Mouse (Mus musculus) embryonic facial prominence, embryonic 15.5 days (tissue): Measurements from ENCODE around the gene Cldn16. TPM values are rescaled to one million over a fixed set of nuclear protein-coding genes. Genes with fewer than 3 reads are reported as not detected.

Experiments used
- ATAC-seq: fragments of 200-750 bp; cut with Nextera tagmentation; 2 replicates; pipeline ENCODE4 v1.8.0; 2017; ENCODE audit warnings: low read depth, moderate TSS enrichment; ENCODE audit not compliant: insufficient number of reproducible peaks, low FRiP score, low TSS enrichment
- H3K27ac ChIP-seq: fragments of 300-500 bp; sonication (generic); replicated peaks from 2 replicates; pipeline ENCODE4 v1.5.1; 2015; ENCODE audit warnings: mild to moderate bottlenecking, inconsistent platforms
- H3K27me3 ChIP-seq: fragments of 300-500 bp; sonication (generic); 2 replicates; pipeline ENCODE4 v1.6.1; 2015; ENCODE audit warnings: inconsistent platforms
- H3K36me3 ChIP-seq: fragments of 300-500 bp; sonication (generic); 2 replicates; pipeline ENCODE4 v1.6.1; 2015; ENCODE audit warnings: mild to moderate bottlenecking, inconsistent platforms
- H3K4me1 ChIP-seq: fragments of 300-500 bp; sonication (generic); 2 replicates; pipeline ENCODE4 v1.6.1; 2015; ENCODE audit warnings: inconsistent platforms
- H3K4me2 ChIP-seq: fragments of 300-500 bp; sonication (generic); replicated peaks from 2 replicates; pipeline ENCODE4 v1.6.1; 2015; ENCODE audit warnings: mild to moderate bottlenecking, inconsistent platforms
- H3K4me3 ChIP-seq: fragments of 300-500 bp; sonication (generic); replicated peaks from 2 replicates; pipeline ENCODE4 v1.5.1; 2015; ENCODE audit warnings: mild to moderate bottlenecking, inconsistent platforms
- H3K9ac ChIP-seq: fragments of 300-500 bp; sonication (generic); 2 replicates; pipeline ENCODE4 v1.6.1; 2015; ENCODE audit warnings: inconsistent platforms
- H3K9me3 ChIP-seq: fragments of 300-500 bp; sonication (generic); replicated peaks from 2 replicates; pipeline ENCODE4 v1.6.1; 2016; ENCODE audit warnings: inconsistent platforms
- WGBS: fragments of 180-500 bp; shearing (Covaris S2); methylation state at CpG from one replicate; pipeline ENCODE4 v1.1.7; 2015; 5-methylcytosine and 5-hydroxymethylcytosine counted together
- polyA plus RNA-seq: library from polyadenylated mRNA; unstranded; fragments of >200 nt; fragmentation: Nextera tagmentation; extraction: Ambion mirVana; gene quantifications from 2 replicates; pipeline ENCODE4 v1.2.1, GENCODE M21; 2015

The Cldn16 gene
- polyA plus RNA-seq, result not detected in 2 replicates

DNA sequence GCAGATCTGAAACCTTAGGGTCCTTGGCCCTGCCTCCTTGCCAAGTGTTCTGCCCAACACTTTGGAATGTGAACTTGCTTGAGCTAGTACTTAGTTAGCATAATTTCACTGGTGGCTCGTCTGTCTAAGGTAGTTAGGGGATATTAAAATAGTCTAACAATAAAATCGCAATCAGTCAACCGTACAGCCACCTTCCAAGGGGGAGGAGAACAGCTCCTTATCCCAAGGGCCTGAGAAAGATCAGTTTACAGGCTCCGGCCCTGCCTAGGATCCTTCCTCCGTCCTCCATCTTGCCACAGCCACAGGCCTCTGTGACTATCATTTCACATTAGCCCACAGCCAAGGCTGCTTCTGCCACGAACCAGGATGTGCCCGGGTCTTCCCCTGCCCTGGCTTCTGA, at the start of gene Cldn16:
TSS of gene Cldn16 (plus strand) at position 301 of the 400 bp plus-strand sequence.
- no peaks in the 10 kb centered on the region for H3K36me3 ChIP-seq
- no peaks in the 10 kb centered on the region for H3K27me3 ChIP-seq
- H3K4me2 ChIP-seq, result no peak within 1 kb of the TSS
- no peak for ATAC-seq
- no peak within 1 kb of the TSS for H3K4me3 ChIP-seq
- H3K27ac ChIP-seq, result no peak within 1 kb of the TSS
- no peaks in the 10 kb centered on the region for H3K4me1 ChIP-seq
- 65% methylated on average over 7 of the region's 7 CpGs for WGBS
- H3K9me3 ChIP-seq, result no peaks in the 10 kb centered on the region
- no peak within 1 kb of the TSS for H3K9ac ChIP-seq

GRCm38 (mm10) chr16:26418616-26419015, 44.3 kb upstream of the Cldn16 start:
- Histone ChIP-seq H3K4me3 (no peak overlapping the region), H3K4me1 (no peaks in the 10 kb centered on the region), H3K4me2 (no peak overlapping the region), H3K36me3 (no peaks in the 10 kb centered on the region), H3K9ac (no peak overlapping the region), H3K27me3 (no peaks in the 10 kb centered on the region), H3K9me3 (no peaks in the 10 kb centered on the region), H3K27ac (no peak overlapping the region)
- WGBS, result 52% methylated on average over 3 of the region's 3 CpGs
- ATAC-seq, result no peak

DNA sequence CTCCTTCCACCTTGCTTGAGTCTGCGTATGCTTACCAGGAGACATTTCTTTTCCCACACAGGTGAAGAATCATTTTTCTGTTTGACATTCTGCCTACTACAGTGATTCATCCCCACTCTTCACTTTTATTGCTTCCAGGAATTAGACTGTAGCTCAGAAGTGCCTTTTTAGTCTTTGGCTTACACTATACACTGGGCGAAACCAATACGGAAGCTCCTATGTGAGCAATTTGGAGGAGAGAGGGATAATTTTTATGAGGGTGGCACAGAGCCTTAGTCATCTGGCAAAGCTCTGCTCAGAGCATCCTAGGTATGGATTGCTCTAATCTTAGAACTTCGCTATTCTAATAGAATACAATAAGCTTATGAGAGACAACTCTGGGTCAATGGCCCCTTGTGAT, 40.9 kb upstream of the Cldn16 start:
- no peak for ATAC-seq
- no peaks in the 10 kb centered on the region for H3K4me1 ChIP-seq
- no peaks in the 10 kb centered on the region for H3K9me3 ChIP-seq
- no peak overlapping the region for H3K4me2 ChIP-seq
- no peak overlapping the region for H3K4me3 ChIP-seq
- H3K27me3 ChIP-seq, result no peaks in the 10 kb centered on the region
- H3K27ac ChIP-seq, result no peak overlapping the region
- WGBS, result 92% methylated on average over 4 of the region's 4 CpGs
- no peaks in the 10 kb centered on the region for H3K36me3 ChIP-seq
- no peak overlapping the region for H3K9ac ChIP-seq

DNA sequence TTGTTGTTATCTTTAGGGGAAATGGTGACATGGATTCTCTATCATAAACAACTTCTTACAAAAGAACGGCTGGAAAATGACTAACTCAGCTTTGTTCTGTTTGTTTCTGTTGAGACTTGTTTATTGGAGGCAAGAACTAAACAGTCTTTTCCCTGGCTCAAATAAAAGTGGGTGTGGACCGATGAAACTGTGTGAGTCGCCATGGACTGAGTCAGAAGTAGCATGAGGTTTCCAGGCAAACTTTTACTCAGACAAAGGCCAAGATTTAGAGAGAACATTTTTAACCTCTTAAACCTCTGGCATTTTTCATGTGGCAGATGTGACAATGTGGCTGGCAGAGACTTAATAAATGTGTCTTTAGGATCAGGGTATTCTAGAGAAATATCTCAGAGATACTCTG, 32.7 kb upstream of the Cldn16 start:
- no peaks in the 10 kb centered on the region for H3K4me1 ChIP-seq
- no peaks in the 10 kb centered on the region for H3K36me3 ChIP-seq
- no peak overlapping the region for H3K27ac ChIP-seq
- H3K4me2 ChIP-seq, result no peak overlapping the region
- WGBS, result 46% methylated on average over 3 of the region's 3 CpGs
- ATAC-seq, result no peak
- no peak overlapping the region for H3K4me3 ChIP-seq
- no peaks in the 10 kb centered on the region for H3K27me3 ChIP-seq
- no peaks in the 10 kb centered on the region for H3K9me3 ChIP-seq
- no peak overlapping the region for H3K9ac ChIP-seq

GRCm38 (mm10) chr16:26433486-26433885, 29.4 kb upstream of the Cldn16 start:
- ATAC-seq, result no peak
- Histone ChIP-seq H3K4me2 (no peak overlapping the region), H3K27ac (no peak overlapping the region), H3K36me3 (no peaks in the 10 kb centered on the region), H3K9ac (no peak overlapping the region), H3K27me3 (no peaks in the 10 kb centered on the region), H3K9me3 (no peaks in the 10 kb centered on the region), H3K4me1 (no peaks in the 10 kb centered on the region), H3K4me3 (no peak overlapping the region)
- 24% methylated on average over 2 of the region's 2 CpGs for WGBS

DNA sequence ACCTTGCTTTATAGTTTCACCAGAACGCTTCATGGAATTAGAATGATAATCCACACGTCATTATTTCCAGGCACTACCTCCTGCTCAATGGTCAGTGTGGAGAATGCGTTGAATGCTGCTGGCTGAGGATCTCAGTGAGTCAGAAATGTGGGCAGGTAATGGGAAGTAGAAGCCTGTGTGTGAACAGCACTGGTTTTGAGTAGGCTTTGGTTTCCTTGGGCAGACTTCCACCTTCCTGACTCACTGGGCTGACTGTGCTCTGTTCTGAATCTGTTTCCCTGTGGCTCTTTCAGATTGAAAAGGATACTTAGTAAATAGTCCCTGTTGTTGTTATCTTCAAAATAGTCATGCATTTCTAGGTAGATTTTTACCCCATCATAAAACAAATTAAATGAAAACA, 22.9 kb upstream of the Cldn16 start:
- ATAC-seq, result no peak
- no peak overlapping the region for H3K4me3 ChIP-seq
- H3K27me3 ChIP-seq, result no peaks in the 10 kb centered on the region
- H3K4me1 ChIP-seq, result no peaks in the 10 kb centered on the region
- no peak overlapping the region for H3K4me2 ChIP-seq
- H3K9me3 ChIP-seq, result no peaks in the 10 kb centered on the region
- no peak overlapping the region for H3K9ac ChIP-seq
- no peaks in the 10 kb centered on the region for H3K36me3 ChIP-seq
- no peak overlapping the region for H3K27ac ChIP-seq
- WGBS, result 85% methylated on average over 3 of the region's 3 CpGs

DNA sequence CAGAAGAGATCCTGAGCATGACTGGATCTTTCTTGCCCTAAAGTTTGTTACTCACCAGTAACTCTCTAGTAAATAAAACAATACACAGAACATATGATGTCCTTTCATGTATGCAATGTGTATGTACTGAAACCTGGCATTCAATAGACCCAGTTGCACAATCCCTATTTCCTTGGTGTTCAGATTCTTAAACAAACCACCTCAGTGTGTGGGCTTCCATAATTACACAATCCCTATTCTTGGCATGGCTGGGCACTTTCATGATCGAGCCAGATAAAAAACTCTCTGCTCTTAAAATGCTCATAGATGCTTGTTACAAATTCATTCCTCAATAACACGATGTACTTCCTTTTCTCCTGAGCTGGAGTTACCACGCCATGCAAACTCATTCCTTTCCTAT, 21.8 kb upstream of the Cldn16 start:
- Histone ChIP-seq H3K27me3 (no peaks in the 10 kb centered on the region), H3K4me1 (no peaks in the 10 kb centered on the region), H3K27ac (no peak overlapping the region), H3K4me3 (no peak overlapping the region), H3K9me3 (no peaks in the 10 kb centered on the region), H3K36me3 (no peaks in the 10 kb centered on the region), H3K9ac (no peak overlapping the region), H3K4me2 (no peak overlapping the region)
- ATAC-seq, result no peak
- 69% methylated on average over 3 of the region's 3 CpGs for WGBS

- Histone ChIP-seq H3K9me3 (no peaks in the 10 kb centered on the region), H3K4me1 (no peaks in the 10 kb centered on the region), H3K36me3 (no peaks in the 10 kb centered on the region), H3K4me2 (no peak overlapping the region), H3K27ac (no peak overlapping the region), H3K9ac (no peak overlapping the region), H3K27me3 (no peaks in the 10 kb centered on the region), H3K4me3 (no peak overlapping the region)
- no peak for ATAC-seq
Measured at GRCm38 (mm10) chr16:26444843-26445242, 18.1 kb upstream of the Cldn16 start.

GRCm38 (mm10) chr16:26447594-26447993, 15.3 kb upstream of the Cldn16 start:
- no peak for ATAC-seq
- Histone ChIP-seq H3K27ac (no peak overlapping the region), H3K4me3 (no peak overlapping the region), H3K27me3 (no peaks in the 10 kb centered on the region), H3K36me3 (no peaks in the 10 kb centered on the region), H3K4me1 (no peaks in the 10 kb centered on the region), H3K9ac (no peak overlapping the region), H3K4me2 (no peak overlapping the region), H3K9me3 (no peaks in the 10 kb centered on the region)
- 75% methylated on average over 2 of the region's 2 CpGs for WGBS

DNA sequence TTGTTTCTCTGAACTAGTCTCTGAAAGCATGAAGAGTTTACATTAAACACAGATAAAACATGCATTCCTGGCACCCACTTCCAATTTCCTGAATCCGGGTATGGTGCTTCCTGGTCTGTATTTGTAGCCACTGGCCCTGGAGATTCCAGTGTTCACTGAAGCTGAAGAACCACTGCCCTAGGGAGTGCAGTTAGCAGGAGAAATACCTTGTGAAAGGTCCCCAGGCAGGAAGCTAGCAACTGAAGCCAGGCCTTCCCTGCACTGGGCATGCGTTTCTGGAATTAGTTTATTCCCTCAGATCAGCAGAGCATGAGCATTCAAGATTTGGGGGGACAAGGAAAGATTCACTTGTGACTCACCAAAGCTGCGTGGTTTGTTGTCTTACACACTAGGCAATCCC, 8.8 kb upstream of the Cldn16 start:
- H3K27me3 ChIP-seq, result no peaks in the 10 kb centered on the region
- no peak overlapping the region for H3K4me2 ChIP-seq
- H3K4me3 ChIP-seq, result no peak overlapping the region
- no peak overlapping the region for H3K27ac ChIP-seq
- 45% methylated on average over 3 of the region's 3 CpGs for WGBS
- H3K4me1 ChIP-seq, result no peaks in the 10 kb centered on the region
- ATAC-seq, result no peak
- no peak overlapping the region for H3K9ac ChIP-seq
- H3K36me3 ChIP-seq, result no peaks in the 10 kb centered on the region
- no peaks in the 10 kb centered on the region for H3K9me3 ChIP-seq

DNA sequence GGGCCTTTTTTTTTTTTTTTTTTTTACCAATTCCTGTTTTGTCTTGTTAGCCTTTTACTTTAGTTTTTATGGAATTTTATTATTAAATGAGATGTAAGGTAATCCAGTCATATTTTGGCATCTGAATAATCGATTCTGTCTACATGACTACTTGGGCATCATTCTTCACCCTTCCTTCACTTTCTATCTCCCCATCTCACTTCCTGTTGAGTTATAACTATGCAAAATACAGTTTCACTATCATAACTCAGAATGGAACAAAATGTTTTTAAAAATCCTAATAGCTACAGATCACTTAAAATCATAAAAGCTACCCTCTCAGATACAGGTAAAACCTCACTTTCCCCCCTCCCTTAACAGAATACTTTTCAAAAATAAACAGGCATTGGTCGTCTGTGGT, 6.8 kb upstream of the Cldn16 start:
- Histone ChIP-seq H3K27ac (no peak overlapping the region), H3K4me2 (no peak overlapping the region), H3K9ac (no peak overlapping the region), H3K4me3 (no peak overlapping the region), H3K27me3 (no peaks in the 10 kb centered on the region), H3K9me3 (no peaks in the 10 kb centered on the region), H3K36me3 (no peaks in the 10 kb centered on the region), H3K4me1 (no peaks in the 10 kb centered on the region)
- ATAC-seq, result no peak
- WGBS, result 84% methylated on average over 2 of the region's 2 CpGs

GRCm38 (mm10) chr16:26466535-26466934, 3.6 kb downstream of the Cldn16 start:
- ATAC-seq, result no peak
- no peaks in the 10 kb centered on the region for H3K36me3 ChIP-seq
- no peaks in the 10 kb centered on the region for H3K4me1 ChIP-seq
- H3K4me3 ChIP-seq, result no peak overlapping the region
- WGBS, result 79% methylated on average over 4 of the region's 4 CpGs
- no peak overlapping the region for H3K9ac ChIP-seq
- no peak overlapping the region for H3K27ac ChIP-seq
- H3K27me3 ChIP-seq, result no peaks in the 10 kb centered on the region
- H3K9me3 ChIP-seq, result no peaks in the 10 kb centered on the region
- no peak overlapping the region for H3K4me2 ChIP-seq
